Mouse (Mus musculus) ES-E14 (cell line): ENCODE results near the gene Bend5. TPM values are rescaled to one million over a fixed set of nuclear protein-coding genes. Genes with fewer than 3 reads are reported as not detected.

Source experiments
- DNase-seq: peaks from one replicate; pipeline ENCODE4 v3.0.0-alpha.2; 2013; ENCODE audit warnings: low read depth, low spot score
- H3K27ac ChIP-seq: 2 replicates; pipeline ENCODE4 v1.5.1; 2012; ENCODE audit warnings: low read depth, mild to moderate bottlenecking, low read length, moderate library complexity, mixed read lengths; ENCODE audit not compliant: poor library complexity, insufficient read depth, severe bottlenecking
- H3K36me3 ChIP-seq: 2 replicates; pipeline ENCODE4 v1.6.1; 2012; ENCODE audit warnings: mild to moderate bottlenecking, low read length, moderate library complexity, mixed read lengths; ENCODE audit not compliant: control insufficient read depth, poor library complexity, insufficient read depth, severe bottlenecking
- H3K4me1 ChIP-seq, 2 experiments: fragments of 150-350 bp in 1 of 2; sonication (generic) in 1 of 2; 2 replicates each; pipeline ENCODE4 v1.6.1; 2012; ENCODE audit warnings: low read length in 2 of 2, mild to moderate bottlenecking in 1 of 2, mixed read lengths in 1 of 2; ENCODE audit not compliant: control insufficient read depth in 2 of 2, insufficient read depth in 2 of 2, poor library complexity in 1 of 2
- H3K4me3 ChIP-seq, 2 experiments: fragments of 150-350 bp in 1 of 2; sonication (generic) in 1 of 2; 2 replicates each; pipeline ENCODE4 v1.5.1; 2012; ENCODE audit warnings: low read length in 2 of 2, low read depth in 1 of 2, mild to moderate bottlenecking in 1 of 2, mixed read lengths in 1 of 2; ENCODE audit not compliant: insufficient read depth in 1 of 2, poor library complexity in 1 of 2, severe bottlenecking in 1 of 2
- H3K9ac ChIP-seq: 2 replicates; pipeline ENCODE4 v1.6.1; 2012; ENCODE audit warnings: low read depth, mild to moderate bottlenecking, low read length, mixed read lengths; ENCODE audit not compliant: poor library complexity, insufficient read depth, severe bottlenecking
- H3K9me3 ChIP-seq: fragments of 150-350 bp; sonication (generic); 2 replicates; pipeline ENCODE4 v1.6.1; 2012; ENCODE audit warnings: low read depth, mild to moderate bottlenecking, low read length; ENCODE audit not compliant: control insufficient read depth, insufficient read depth
- CHD2 ChIP-seq: IDR thresholded peaks from 2 replicates; pipeline ENCODE4 v1.6.1; 2014; ENCODE audit warnings: mild to moderate bottlenecking, low read depth, low read length, inconsistent platforms
- HCFC1 ChIP-seq: IDR thresholded peaks from 2 replicates; pipeline ENCODE4 v1.6.1; 2012; ENCODE audit warnings: low read length, inconsistent platforms, borderline replicate concordance; ENCODE audit not compliant: insufficient read depth
- MAFK ChIP-seq: IDR thresholded peaks from 2 replicates; pipeline ENCODE4 v1.6.1; 2014; ENCODE audit warnings: mild to moderate bottlenecking, low read depth, low read length, inconsistent platforms; ENCODE audit not compliant: insufficient read depth
- ZC3H11A ChIP-seq: IDR thresholded peaks from 2 replicates; pipeline ENCODE4 v1.6.1; 2012; ENCODE audit warnings: low read depth, mild to moderate bottlenecking, inconsistent platforms, low read length, borderline replicate concordance
- ZNF384 ChIP-seq: IDR thresholded peaks from 2 replicates; pipeline ENCODE4 v1.6.1; 2012; ENCODE audit warnings: low read depth, low read length, inconsistent platforms
- in situ Hi-C, 2 experiments: fragments of 600-800 bp; cut with MboI; formaldehyde crosslinking; loops; one replicate each; pipeline ENCODE4 v1.15.1; 2025; ENCODE audit warnings: low sequenced_read_pairs in 2 of 2, inconsistent platforms in 1 of 2; ENCODE audit not compliant: unreplicated experiment in 2 of 2
- total RNA-seq: library from RNA; depleted of rRNA; stranded (reverse); fragments of 300-350 nt; gene quantifications from 2 replicates; pipeline ENCODE4 v1.2.3, GENCODE M21; 2012

Bend5 gene
- total RNA-seq, 1 experiment: 6.9 TPM

DNA sequence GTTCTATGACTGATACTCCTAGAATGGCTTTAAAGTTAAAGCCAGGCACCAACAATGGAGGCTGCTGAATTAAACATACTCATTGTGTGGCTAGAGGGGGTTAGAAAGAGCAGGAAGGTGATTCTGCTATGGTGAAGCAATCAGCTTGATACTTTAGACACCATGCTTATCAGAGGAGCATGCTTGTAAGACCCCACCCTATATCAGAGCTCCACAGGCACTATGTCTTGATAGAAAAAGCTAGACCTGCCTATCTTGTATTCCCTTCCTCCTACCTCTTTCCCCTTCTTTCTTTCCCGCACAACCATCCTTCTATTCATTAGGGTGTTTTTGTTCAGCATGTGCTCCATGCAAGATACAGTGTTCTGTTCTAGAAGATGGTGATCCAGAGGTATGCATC is 86.6 kb downstream of the Bend5 start:
- in situ Hi-C loops: no loop called here
- Histone ChIP-seq H3K9ac (no peak overlapping the region), H3K4me3 (no peak overlapping the region), H3K4me1 (no peaks in the 10 kb centered on the region), H3K36me3 (no peaks in the 10 kb centered on the region), H3K27ac (no peak overlapping the region), H3K9me3 (no peaks in the 10 kb centered on the region)
- TF ChIP-seq HCFC1: no peak
- TF ChIP-seq MAFK: no peak
- TF ChIP-seq ZNF384: no peak
- TF ChIP-seq CHD2: no peak
- TF ChIP-seq ZC3H11A: no peak
- no peak for DNase-seq

DNA sequence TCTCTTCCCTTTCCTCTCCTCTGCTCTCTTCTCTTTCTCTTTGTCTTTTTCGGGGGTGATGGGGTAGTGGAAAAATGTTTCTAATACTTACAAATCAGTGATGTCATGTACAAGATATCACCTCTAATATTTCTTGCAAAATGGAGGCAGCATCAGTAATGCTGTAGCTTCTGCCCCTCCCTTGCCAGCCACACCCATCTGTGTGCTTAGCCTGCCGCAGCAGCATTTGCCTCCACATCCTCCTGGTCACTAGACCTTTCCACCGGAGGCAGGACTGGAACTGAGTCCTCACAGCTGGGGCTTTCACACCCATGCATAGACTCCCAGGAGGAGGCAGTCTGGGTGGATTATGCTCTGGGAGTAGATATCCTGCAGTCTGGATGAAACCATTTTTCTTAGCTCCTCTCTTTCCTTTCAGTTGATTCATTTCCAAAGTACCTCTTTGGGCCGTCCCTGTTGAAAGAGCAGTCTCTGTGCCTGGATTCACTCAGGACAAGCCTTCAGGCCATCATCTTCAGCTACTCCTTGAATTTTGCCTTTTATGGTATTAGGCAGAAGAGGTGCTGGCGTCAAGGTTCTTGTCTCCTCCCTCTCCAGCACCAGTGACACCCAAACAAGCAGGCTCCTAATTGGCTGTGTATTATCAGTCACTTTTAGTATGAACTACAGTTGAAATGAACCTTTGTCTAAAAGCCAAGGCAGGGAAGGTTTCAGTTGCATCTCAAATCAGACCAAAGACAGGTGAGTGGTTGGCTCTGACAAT is 88.3 kb downstream of the Bend5 start:
- DNase-seq: no peak
- in situ Hi-C loops: no loop called here

DNA sequence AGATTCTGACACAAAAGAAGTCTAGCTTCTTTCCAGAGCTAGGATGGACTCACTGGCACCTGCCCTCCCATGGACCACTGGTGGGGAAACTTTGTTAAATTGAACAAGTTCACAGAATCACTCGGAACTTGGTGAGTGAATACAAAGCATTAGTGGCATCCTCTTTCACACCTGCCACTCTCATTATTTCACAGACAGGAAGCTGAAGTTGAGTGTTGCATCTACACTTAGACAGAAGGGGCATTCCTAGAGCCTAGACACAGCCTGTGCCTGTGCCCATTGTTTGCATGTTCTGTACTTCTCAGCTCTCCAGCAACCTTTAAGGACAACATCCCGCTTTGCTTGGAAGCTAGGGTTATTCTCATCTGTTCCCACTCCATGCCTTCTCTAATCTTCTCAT is 90.1 kb downstream of the Bend5 start:
- TF ChIP-seq CHD2: no peak
- no peak for TF ChIP-seq HCFC1
- no peak for TF ChIP-seq ZC3H11A
- no peak for TF ChIP-seq ZNF384
- no peak for TF ChIP-seq MAFK
- Histone ChIP-seq H3K4me3 (no peak overlapping the region), H3K27ac (no peak overlapping the region), H3K9ac (no peak overlapping the region), H3K36me3 (no peaks in the 10 kb centered on the region), H3K4me1 (no peaks in the 10 kb centered on the region), H3K9me3 (no peaks in the 10 kb centered on the region)
- DNase-seq: no peak
- in situ Hi-C loops: no loop called here

More for the DNA sequence above, 88.3 kb downstream of the Bend5 start:
- Histone ChIP-seq H3K27ac (no peak overlapping the region), H3K4me1 (no peaks in the 10 kb centered on the region), H3K9ac (no peak overlapping the region), H3K4me3 (no peak overlapping the region), H3K36me3 (no peaks in the 10 kb centered on the region), H3K9me3 (no peaks in the 10 kb centered on the region)
- TF ChIP-seq ZNF384: no peak
- TF ChIP-seq ZC3H11A: no peak
- no peak for TF ChIP-seq MAFK
- TF ChIP-seq CHD2: no peak
- TF ChIP-seq HCFC1: no peak
